Mouse (Mus musculus) adrenal gland, postnatal 14 days (tissue): Measurements from ENCODE around the gene Prkce. TPM values are rescaled to one million over a fixed set of nuclear protein-coding genes. Genes with fewer than 3 reads are reported as not detected.

Experiments
- DNase-seq: peaks from one replicate; pipeline ENCODE4 v3.0.0; 2021; ENCODE audit warnings: mixed read lengths
- total RNA-seq: library from RNA; stranded (reverse); gene quantifications from 2 replicates; pipeline ENCODE4 v1.2.3, GENCODE M21; 2021

Prkce gene
- total RNA-seq, 1 experiment from 2014 or later: 26.0 TPM

DNA sequence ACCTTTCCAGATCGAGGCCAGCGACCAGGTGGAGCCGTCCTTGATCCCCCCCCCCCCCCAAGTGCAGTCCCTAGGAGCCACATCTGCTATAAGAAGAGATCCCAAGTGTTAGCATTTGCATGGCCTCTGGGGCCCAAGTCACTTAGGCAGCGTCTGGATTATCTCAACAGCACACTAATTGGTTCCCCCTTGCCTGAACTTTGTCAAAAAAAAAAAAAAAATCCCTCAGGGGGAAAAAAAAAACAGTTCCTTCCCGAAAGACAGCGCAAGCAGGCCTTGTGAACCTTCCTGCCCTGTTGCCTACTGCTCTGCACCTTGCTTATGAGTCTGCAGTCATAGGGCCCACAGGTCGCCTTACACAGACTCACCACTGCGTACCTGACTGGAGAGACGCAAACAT lies 7.9 kb downstream of the Prkce start:
- DNase-seq: no peak

DNA sequence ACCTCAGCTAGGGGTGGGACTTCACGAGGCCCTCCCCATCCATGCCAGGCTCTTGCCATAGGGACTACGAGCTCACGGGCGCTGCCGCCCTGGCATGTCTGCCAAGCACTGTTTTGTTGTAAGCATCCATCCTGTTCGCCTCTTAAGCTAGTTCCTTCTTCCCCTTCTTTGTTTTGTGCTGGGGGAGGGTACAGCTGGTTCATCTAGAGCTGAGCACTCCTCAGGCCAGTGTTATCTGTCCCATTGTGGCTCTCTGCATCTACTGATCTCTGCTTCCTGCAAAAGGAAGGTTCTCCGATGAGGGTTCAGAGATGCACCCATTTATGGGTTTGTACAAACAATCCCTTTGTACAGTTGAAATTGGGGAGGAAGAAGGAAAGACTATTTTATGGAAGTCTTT lies 9.1 kb downstream of the Prkce start:
- DNase-seq: no peak

GRCm38 (mm10) chr17:86183788-86184187 lies 16.2 kb downstream of the Prkce start:
- DNase-seq: no peak

- DNase-seq: no peak
Measured at GRCm38 (mm10) chr17:86184552-86185209, 17.1 kb downstream of the Prkce start.

DNA sequence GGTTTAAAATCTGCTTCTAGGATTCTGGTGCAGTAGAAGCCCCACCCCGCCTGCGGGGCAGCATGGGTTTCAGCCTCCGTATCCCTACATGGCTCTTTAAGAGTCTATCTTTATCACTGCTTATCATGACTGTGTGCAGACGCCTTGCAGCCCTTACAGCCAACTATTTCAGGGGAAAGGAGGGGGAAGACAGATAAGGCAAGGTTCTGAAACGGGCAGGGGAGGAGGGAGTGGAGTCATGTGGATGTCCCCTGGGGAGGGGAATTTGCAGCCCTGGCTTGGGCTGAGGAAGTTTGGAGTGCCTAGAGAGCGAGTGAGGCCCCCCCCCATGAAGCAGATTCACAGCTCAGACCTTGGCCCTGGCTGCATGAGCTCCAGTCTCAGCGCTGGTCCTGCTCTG lies 18.0 kb downstream of the Prkce start:
- no peak for DNase-seq

DNA sequence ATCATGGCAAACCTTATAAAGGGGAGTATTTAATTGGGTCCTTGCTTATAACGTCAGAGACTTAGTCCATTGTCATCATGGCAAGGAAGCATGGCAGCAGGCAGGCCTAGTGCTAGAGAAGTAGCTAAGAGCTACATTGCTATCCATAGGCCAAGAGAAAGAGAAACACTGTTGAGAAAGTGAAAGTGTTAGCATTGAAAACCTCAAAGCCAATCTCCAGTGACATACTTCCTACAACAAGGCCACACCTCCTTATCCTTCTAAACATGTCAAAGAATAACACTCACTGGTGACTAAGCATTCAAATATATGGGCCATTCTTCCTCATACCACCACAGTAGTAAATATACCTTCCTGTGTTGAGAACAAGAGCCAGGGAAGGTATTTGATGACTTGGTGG lies 20.2 kb downstream of the Prkce start:
- DNase-seq: no peak

- DNase-seq: no peak
Measured at GRCm38 (mm10) chr17:86193979-86194378, 26.4 kb downstream of the Prkce start.

- DNase-seq: no peak
Measured at GRCm38 (mm10) chr17:86194921-86195320, 27.3 kb downstream of the Prkce start.

DNA sequence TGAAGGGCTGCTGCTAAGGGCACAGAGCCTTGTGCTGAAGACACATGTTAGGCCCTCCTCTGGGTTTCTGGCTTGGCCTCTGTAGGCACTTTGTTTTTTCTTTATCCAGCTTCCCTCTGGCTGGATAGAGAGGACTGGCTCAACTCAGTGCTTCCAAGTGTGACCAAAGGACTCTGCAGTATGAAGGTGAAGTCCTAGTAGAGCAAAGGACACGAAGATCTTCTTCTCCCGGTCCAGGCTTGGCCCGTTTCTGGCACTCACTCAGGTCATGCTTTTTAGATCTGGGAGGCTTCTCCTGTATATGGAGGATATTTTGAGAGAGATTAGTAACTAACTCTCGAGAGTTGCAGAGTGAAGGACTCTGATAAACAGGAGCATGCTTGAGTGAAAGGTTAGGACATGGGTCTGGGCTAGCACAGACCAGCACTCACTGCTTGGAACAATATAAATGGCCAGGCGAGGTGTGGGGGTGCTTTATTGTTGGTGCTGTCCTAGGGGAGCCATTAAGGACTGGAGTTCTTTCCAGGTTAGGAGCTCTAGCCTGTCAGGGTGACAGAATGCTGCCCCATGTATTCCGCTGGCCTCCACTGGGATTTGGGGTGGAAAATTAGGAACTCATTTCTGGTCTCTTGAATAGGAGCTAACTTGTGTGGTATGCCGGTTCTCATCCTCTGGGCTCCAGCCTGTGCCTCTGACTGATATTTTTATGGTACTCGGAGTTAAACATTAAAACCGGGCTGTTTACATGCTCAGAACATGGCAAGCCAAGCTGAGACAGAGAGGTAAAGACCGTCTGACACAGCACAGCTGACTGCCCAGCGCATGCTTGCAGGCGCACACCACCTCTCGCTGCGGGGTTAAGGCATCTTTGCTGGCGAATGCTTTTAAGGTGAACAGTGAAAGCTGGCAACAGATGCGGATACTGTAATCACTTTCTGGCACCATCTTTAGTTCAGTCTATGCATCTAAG lies 31.2 kb downstream of the Prkce start:
- peak; percentile 29 for DNase-seq

DNA sequence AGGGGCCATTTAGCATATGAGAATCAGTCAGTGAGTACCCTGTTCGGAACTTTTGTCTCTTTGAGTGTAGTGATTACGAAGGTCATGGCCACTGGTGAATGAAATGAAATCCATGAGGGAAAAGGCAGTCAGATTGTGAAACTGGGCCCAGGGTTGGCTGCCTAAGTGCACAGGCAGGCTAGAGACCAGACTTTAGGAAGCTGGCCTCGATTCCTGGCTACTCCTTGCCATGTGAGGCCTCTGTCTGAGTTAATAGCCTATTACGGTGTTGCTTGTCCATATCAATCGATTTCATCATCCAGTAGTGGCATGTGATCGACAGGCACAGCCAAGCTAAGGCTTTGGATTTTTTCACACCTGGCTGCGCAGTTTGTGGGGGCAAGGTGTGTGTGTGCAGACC lies 34.4 kb downstream of the Prkce start:
- peak; percentile 62 for DNase-seq

- peak; percentile 40 for DNase-seq
Measured at GRCm38 (mm10) chr17:86202972-86203371, 35.4 kb downstream of the Prkce start.

- peak; percentile 52 for DNase-seq
Measured at GRCm38 (mm10) chr17:86203531-86204450, 36.2 kb downstream of the Prkce start.

- DNase-seq: no peak
Measured at GRCm38 (mm10) chr17:86206289-86206688, 38.7 kb downstream of the Prkce start.

- DNase-seq: no peak
Measured at GRCm38 (mm10) chr17:86208057-86208820, 40.7 kb downstream of the Prkce start.

DNA sequence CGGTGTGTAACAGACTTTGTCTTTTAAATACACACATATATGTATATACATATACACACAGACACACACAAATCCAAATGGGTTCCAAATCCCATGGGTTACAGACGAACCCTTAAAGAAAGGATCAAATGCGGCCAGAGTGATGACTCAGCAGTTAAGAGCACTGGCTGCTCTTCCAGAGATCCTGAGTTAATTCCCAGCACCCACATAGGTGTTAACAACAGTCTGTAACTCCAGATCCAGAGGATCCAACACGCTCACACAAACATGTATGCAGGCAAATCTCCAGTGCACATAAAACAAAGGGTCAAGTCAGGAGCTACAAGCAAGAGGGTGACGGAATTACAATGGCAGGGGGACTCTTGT lies 41.2 kb downstream of the Prkce start:
- no peak for DNase-seq

- no peak for DNase-seq
Measured at GRCm38 (mm10) chr17:86209680-86210251, 42.2 kb downstream of the Prkce start.

- DNase-seq: no peak
Measured at GRCm38 (mm10) chr17:86212204-86212603, 44.6 kb downstream of the Prkce start.

GRCm38 (mm10) chr17:86214285-86214684 lies 46.7 kb downstream of the Prkce start:
- no peak for DNase-seq

DNA sequence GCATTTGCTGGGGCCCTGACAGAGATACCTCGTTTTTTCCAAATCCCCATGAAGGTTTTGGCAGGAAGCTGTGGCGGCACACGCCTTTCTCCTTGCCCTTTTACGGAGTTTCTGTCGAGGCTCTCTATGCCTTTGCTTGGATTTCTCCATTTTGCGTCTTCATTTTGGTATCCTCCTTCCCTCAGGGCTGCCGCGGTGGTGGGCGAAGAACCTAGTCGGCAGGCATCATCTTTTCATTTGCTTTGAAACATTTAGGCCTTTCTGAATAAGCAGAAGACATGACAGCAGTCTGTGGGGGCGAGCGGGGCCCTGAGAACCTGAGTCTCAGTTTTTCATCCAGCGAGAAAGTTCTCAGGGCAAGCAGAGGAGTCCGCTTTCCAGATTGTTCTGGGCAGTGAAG lies 47.2 kb downstream of the Prkce start:
- no peak for DNase-seq

GRCm38 (mm10) chr17:86215771-86216170 lies 48.2 kb downstream of the Prkce start:
- DNase-seq: peak; percentile 74

GRCm38 (mm10) chr17:86217468-86217867 lies 49.9 kb downstream of the Prkce start:
- no peak for DNase-seq
